Mouse (Mus musculus): ENCODE measurements around the gene Fga.
A peak's percentile ranks its signal among the peaks of the same experiment; 100 is the strongest.

Gene Fga

GRCm38 (mm10) chr3:83025475-83026301 is at the start of gene Fga:
Fga (plus strand) TSS chr3:83026076.
- DNase-seq = no peak

- DNase-seq = no peak
Observed at GRCm38 (mm10) chr3:82980818-82981217, 45.1 kb upstream of the Fga start.

DNA sequence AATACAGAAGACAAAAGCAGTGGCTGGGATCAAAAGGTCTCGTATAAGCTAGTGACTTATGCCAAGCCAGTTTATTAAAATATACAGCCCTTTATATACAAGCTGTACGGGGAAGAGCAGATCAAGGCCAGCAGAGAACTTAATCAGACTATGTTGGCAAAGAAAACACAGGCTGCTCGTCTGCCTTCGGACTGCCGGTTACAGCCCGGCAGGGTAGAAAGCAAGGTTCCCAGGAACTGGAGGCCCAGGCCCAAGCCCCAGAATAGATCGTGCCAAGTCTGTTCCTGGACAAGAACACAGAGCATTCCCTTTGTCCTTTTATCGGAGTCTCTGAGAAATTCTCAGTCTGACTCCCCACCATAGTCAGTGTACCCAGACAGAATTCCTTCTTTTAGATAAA is 44.0 kb upstream of the Fga start:
- no peak for DNase-seq

- peak; percentile 23 for DNase-seq
Observed at GRCm38 (mm10) chr3:82984840-82985239, 41.0 kb upstream of the Fga start.

DNA sequence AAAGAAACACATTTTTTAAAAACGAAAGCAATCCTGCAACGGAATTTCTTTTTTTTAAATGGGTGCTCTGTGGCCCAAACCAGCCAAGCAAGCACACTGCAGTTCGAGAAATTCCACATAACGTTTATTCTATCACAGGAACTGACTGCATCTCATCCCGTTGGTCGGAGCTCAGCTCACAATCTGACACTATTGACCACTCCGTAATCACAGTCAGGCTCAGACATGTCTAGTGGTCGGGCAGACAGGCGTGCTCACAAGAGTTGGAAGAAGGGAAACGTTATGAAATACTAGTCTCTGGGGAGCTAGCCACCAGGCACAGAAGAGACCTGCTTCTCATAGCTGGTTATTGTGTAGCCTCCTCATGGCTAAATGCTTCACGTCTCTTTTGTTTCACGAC is 33.9 kb upstream of the Fga start:
- DNase-seq = no peak

DNA sequence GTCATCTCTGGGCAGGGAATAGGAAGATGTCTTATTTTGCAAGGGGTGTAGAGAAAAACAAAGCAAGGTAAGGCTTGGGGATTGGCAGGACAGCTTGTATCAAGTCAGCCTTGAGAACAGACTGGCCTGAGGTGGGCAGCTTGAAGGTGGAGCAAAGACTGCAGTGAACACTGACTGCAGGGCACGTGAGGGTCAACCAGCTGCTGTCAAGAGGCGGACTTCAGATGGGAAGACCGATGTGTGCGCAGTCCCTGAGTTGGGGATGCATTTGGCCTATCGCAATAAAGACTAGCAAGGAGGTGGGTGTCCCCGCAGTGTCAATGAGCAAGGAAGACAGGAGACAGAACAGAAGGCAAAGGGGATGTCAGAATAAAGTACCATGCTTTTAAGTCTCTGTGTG is 32.9 kb upstream of the Fga start:
- no peak for DNase-seq

DNA sequence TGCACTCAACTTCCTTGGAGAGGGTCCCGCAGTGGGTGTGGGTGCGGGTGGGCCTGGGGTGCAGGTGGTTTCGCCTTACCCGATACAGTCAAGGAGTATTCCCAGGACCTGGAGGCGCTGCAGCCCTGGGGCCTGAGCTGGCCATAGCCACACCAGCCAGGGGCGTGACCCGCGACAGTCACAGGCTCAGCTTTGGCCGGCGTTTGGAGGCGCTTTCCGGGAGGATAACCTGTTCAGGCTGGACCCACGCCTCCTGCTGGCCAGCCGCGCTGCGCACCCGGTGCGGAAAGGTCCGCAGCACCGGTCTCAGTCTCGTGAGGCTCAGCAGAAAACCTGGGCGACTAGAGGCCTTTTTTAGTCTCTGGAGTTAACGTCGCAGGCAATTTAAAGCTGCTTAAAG is 30.5 kb upstream of the Fga start:
- peak; percentile 73 for DNase-seq

DNA sequence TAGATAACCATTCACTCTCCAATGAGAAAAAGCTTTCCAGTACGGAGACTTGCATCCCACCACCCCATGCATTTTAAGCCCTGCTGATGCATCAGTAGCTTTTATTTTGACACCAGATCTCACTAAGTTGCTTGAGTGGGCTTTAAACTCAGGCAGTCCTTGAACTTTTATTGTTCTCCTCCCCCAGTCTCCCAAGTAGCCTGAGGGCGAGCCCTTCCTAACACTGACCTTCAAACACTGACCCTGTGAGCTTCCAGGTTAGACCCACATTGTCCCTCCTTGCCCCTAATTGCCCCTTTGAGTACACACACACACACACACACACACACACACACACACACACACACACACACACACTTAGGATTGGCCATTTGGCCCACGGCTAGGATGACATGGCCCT is 29.2 kb upstream of the Fga start:
- DNase-seq = no peak

DNA sequence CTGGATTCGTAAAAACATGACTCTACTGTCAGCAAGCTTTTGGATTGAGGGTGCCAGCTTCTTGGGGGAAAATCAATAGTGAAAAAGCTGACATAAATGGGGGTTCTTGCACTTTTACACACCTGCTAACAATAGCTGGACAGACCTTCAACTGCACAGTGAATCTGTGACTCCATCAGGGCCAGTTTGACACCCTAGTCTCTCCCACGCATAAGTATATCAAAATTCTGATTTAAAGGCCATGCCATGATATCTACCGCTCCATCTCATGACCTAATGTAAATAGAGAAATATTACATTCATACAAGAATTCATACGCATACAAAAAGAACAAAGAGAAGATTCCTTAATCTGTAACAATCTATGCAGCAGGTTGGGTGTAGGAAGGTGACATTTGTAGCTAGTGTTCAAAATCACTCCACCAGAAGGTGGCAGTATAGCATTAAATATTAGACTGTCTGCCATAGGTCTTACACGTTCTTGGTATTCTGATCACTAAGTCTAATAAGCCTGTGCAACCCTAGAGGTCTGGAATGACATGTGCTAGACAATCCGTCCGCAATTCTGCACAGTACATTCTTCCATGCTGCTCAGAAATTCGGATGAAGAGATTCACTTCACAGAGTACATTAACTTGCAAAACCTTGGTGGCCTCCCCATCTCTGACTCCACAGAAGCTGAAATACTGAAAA is 27.0 kb upstream of the Fga start:
- DNase-seq = peak; percentile 88

DNA sequence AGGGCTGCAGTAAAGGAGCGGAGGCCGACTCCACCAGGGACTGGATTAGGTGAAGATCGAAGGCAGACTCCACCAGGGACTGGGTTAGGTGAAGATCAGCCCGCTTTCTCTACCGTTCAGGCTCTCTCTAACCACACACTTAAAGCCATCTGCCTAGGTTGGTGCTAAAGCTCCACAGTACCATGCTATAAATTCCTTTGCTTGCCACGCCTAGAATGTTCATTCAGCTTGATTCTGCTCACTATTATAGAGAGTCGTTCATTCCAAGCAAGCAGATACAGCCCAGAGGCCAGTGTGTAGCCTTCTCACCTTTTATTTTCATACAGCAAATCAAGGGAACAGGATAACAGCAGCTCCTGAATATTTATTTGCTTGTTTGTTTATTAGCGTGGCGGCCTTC is 25.9 kb upstream of the Fga start:
- no peak for DNase-seq

GRCm38 (mm10) chr3:83002191-83002590 is 23.7 kb upstream of the Fga start:
- peak; percentile 55 for DNase-seq

GRCm38 (mm10) chr3:83003068-83003467 is 22.8 kb upstream of the Fga start:
- DNase-seq = no peak

DNA sequence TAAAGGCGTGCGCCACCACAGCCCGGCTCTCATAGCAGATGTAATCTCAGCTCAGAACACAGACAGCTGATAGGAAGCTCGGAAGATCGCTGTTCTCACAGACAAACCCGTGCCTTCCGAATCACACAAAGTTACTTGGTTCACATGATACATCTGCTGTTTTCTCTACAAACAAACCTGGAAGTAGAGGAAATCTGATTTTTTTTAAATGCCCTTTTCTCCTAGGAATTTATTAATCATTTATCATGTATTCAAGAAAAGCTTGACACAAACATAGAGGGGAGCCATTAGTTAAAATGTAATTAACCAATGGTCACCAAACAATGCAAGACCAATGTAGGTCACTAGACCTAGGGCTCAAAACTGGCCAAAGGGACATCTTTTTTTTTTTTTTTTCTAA is 21.1 kb upstream of the Fga start:
- no peak for DNase-seq

DNA sequence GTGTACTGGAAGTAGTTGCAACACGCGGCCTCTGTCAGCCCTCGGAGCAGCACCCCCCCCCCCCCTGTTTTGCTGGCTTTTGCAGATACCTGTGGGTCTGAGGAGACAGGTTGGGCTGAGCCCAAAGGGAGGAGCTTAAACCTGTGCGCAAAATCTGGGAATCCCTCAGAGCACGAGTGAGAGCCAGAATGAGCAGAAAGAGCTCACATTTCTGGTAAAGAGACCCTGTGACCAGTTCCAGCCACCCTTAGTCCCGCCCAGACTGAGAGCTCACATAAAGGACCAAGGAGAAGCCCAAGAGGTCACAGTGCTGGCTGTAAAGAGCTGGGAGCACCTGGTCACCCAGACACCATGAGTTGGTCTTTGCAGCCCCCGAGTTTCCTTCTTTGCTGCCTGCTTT is 18.3 kb upstream of the Fga start, which contains the start of gene Fgg:
Gene Fgg, plus strand, starts transcription at position 168 of the 400 bp plus-strand sequence.
- no peak for DNase-seq

- no peak for DNase-seq
Observed at GRCm38 (mm10) chr3:83010291-83010690, 15.6 kb upstream of the Fga start.

DNA sequence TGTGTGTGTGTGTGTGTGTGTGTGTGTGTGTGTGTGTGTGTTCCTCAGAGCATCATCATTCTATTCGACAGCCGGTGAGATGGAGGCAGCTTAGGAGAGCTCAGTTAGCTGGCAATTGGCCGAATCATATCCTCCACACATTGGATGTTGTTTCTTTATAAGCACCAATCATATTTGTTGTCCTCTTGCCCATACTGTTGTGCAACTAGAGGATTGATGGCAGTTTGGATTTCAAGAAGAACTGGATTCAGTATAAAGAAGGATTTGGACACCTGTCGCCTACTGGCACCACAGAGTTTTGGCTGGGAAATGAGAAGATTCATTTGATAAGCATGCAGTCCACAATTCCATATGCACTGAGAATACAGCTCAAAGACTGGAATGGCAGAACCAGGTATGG is 14.7 kb upstream of the Fga start:
- no peak for DNase-seq

DNA sequence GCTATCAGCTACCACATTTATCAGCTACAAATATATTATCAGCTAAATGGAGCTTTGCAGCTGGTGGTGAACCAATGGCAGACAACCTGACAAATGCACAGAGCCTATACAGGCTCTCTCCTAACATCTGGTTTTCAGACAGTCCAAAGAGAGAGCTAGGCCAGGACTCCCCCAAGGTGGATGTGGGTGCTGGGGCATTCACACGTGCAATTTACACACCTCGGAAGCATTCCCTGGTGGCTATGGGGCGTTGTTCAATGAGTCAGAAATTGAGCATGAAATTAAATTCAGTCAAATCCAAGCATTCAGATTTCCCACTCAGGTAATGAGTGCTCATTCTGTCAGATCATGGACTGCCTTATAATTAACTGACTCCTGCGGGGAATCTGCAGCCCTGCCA is 14.3 kb upstream of the Fga start:
- DNase-seq = no peak

GRCm38 (mm10) chr3:83012636-83013035 is 13.2 kb upstream of the Fga start:
- no peak for DNase-seq

GRCm38 (mm10) chr3:83013951-83014350 is 11.9 kb upstream of the Fga start:
- DNase-seq = no peak

- no peak for DNase-seq
Observed at GRCm38 (mm10) chr3:83016236-83016635, 9.6 kb upstream of the Fga start.

GRCm38 (mm10) chr3:83020387-83020786 is 5.5 kb upstream of the Fga start:
- DNase-seq = no peak

DNA sequence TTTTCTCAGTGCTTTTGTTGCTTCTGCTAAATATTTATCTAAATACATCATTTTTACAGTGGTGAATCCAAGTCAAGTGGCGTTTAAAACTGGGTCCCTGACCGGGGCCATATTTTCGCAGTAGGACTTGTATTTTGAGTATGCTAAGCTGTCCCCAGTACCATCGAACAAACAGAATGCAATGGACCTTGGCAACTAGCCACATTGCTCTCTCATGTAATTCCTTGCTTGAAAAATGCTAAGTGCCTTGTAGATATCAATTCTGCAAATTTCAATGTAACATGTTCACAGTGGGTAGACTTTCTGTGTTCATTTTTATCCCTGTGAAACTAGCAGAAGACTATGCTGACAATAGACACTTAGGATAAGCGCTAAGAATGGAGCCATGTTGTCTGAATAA is 4.7 kb upstream of the Fga start:
- no peak for DNase-seq

GRCm38 (mm10) chr3:83025036-83025435 is 840 bp upstream of the Fga start:
- no peak for DNase-seq

DNA sequence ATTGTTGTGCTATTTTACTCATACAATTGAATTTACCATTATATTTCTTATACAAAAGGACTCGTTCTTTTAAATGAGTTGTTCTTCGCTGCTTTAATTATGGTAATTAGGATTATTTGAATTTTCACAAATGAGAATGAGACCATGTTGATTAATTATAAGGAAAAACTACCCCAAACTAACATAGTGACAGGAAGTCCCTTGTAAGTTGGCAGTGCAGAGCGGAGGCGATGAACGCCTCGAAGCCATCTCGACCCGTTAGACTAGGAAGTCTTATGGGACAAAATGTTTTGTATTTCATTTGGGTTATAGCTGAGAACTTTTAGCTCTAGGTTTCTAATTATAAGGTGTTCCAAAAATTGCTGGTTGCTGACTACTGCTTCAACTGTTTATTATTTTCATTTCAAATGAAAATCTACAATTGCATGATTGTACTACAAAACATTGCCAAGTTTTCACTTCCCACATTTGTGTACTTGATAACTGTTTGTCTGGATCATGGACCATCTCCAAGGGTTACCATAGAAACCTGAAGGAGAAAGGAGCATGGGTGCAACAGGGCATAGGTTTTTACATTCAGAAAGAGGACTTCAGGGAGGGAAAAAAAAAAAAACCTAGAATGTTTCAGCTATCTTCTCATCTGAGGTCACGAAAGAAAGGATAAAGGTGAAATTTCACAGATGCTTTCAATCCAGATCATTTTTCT is 1.8 kb downstream of the Fga start:
- DNase-seq = no peak
